Mouse (Mus musculus): ENCODE results near the gene B3galt6.

Gene B3galt6

GRCm38 (mm10) chr4:155991211-155991907, 1.1 kb downstream of the B3galt6 start:
- DNase-seq (ENCODE audit: low spot score) = no peak

- DNase-seq (ENCODE audit: low spot score) = no peak
Observed at GRCm38 (mm10) chr4:155983788-155984187, 8.7 kb downstream of the B3galt6 start.

- DNase-seq (ENCODE audit: low spot score) = no peak
Observed at GRCm38 (mm10) chr4:155981436-155982082, 10.9 kb downstream of the B3galt6 start.

- DNase-seq (ENCODE audit: low spot score) = no peak
Observed at GRCm38 (mm10) chr4:155973239-155973638, 19.2 kb downstream of the B3galt6 start.

GRCm38 (mm10) chr4:155972651-155973050, 19.8 kb downstream of the B3galt6 start:
- no peak for DNase-seq (ENCODE audit: low spot score)

- no peak for DNase-seq (ENCODE audit: low spot score)
Observed at GRCm38 (mm10) chr4:155970286-155970685, 22.2 kb downstream of the B3galt6 start.

- DNase-seq (ENCODE audit: low spot score) = no peak
Observed at GRCm38 (mm10) chr4:155969043-155969653, 23.3 kb downstream of the B3galt6 start.

GRCm38 (mm10) chr4:155964396-155964795, 28.1 kb downstream of the B3galt6 start:
- DNase-seq (ENCODE audit: low spot score) = no peak

GRCm38 (mm10) chr4:155963106-155963505, 29.3 kb downstream of the B3galt6 start:
- no peak for DNase-seq (ENCODE audit: low spot score)

GRCm38 (mm10) chr4:155962167-155962971, 30.1 kb downstream of the B3galt6 start, which contains the start of gene C1qtnf12:
C1qtnf12 (plus strand) TSS chr4:155962318.
- no peak for DNase-seq (ENCODE audit: low spot score)

GRCm38 (mm10) chr4:155959275-155959674, 33.2 kb downstream of the B3galt6 start:
- DNase-seq (ENCODE audit: low spot score) = no peak

GRCm38 (mm10) chr4:155955491-155955890, 37.0 kb downstream of the B3galt6 start:
- no peak for DNase-seq (ENCODE audit: low spot score)

- no peak for DNase-seq (ENCODE audit: low spot score)
Observed at GRCm38 (mm10) chr4:155947094-155947493, 45.4 kb downstream of the B3galt6 start.

GRCm38 (mm10) chr4:155944271-155944670, 48.2 kb downstream of the B3galt6 start:
- DNase-seq (ENCODE audit: low spot score) = no peak

GRCm38 (mm10) chr4:155943534-155944249, 48.8 kb downstream of the B3galt6 start, which contains the start of gene Ube2j2:
Ube2j2 (plus strand) TSS chr4:155943831.
- peak; percentile 82 for DNase-seq (ENCODE audit: low spot score)

- no peak for DNase-seq (ENCODE audit: low spot score)
Observed at GRCm38 (mm10) chr4:155943049-155943452, 49.4 kb downstream of the B3galt6 start.
